Mouse (Mus musculus): ENCODE data around the gene Spats2l. TPM values are rescaled to one million over a fixed set of nuclear protein-coding genes. Genes with fewer than 3 reads are reported as not detected.

The Spats2l gene
- polyA plus RNA-seq, 1 experiment from 2014 or later, result 70.1 TPM

GRCm38 (mm10) chr1:57807882-57808281, 33.9 kb downstream of the Spats2l start:
- no peak overlapping the region for H3K9ac ChIP-seq (replicated peaks; ENCODE audit: low read depth, low read length)

GRCm38 (mm10) chr1:57810221-57810620, 36.3 kb downstream of the Spats2l start:
- Histone ChIP-seq H3K4me3 (ENCODE audit: low read depth, low read length) (no peak overlapping the region), H3K27me3 (ENCODE audit: control insufficient read depth, insufficient read depth, low read length) (no peaks in the 10 kb centered on the region), H3K27ac (ENCODE audit: low read depth, low read length) (no peak overlapping the region), H3K9me3 (ENCODE audit: control insufficient read depth, low read length) (no peaks in the 10 kb centered on the region), H3K4me2 (ENCODE audit: low read depth, low read length) (no peak overlapping the region), H3K36me3 (ENCODE audit: control insufficient read depth, insufficient read depth, low read length) (no peaks in the 10 kb centered on the region), H3K4me1 (ENCODE audit: control insufficient read depth, insufficient read depth, low read length) (peaks cover 3% of the 10 kb centered on the region; the same call in 1 of the 2 replicates), H3K9ac (replicated peaks; ENCODE audit: low read depth, low read length) (no peak overlapping the region)
- no peak for ATAC-seq (ENCODE audit: low read depth)
- WGBS, result 77% methylated on average over 4 of the region's 4 CpGs

More at GRCm38 (mm10) chr1:57807882-57808281, 33.9 kb downstream of the Spats2l start:
- H3K4me2 ChIP-seq (ENCODE audit: low read depth, low read length), result no peak overlapping the region
- H3K27ac ChIP-seq (ENCODE audit: low read depth, low read length), result no peak overlapping the region
- H3K9me3 ChIP-seq (ENCODE audit: control insufficient read depth, low read length), result no peaks in the 10 kb centered on the region
- no peak overlapping the region for H3K4me3 ChIP-seq (ENCODE audit: low read depth, low read length)
- ATAC-seq (ENCODE audit: low read depth), result no peak; the same call in 1 of the 2 replicates
- H3K4me1 ChIP-seq (ENCODE audit: control insufficient read depth, insufficient read depth, low read length), result peaks cover 3% of the 10 kb centered on the region; the same call in 1 of the 2 replicates
- no peaks in the 10 kb centered on the region for H3K27me3 ChIP-seq (ENCODE audit: control insufficient read depth, insufficient read depth, low read length)
- H3K36me3 ChIP-seq (ENCODE audit: control insufficient read depth, insufficient read depth, low read length), result no peaks in the 10 kb centered on the region
- WGBS, result 49% methylated on average over 7 of the region's 7 CpGs

GRCm38 (mm10) chr1:57817103-57817502, 43.1 kb downstream of the Spats2l start:
- H3K4me1 ChIP-seq (ENCODE audit: control insufficient read depth, insufficient read depth, low read length), result no peaks in the 10 kb centered on the region
- ATAC-seq (ENCODE audit: low read depth), result no peak
- no peaks in the 10 kb centered on the region for H3K27me3 ChIP-seq (ENCODE audit: control insufficient read depth, insufficient read depth, low read length)
- H3K9me3 ChIP-seq (ENCODE audit: control insufficient read depth, low read length), result no peaks in the 10 kb centered on the region
- H3K36me3 ChIP-seq (ENCODE audit: control insufficient read depth, insufficient read depth, low read length), result no peaks in the 10 kb centered on the region
- H3K4me3 ChIP-seq (ENCODE audit: low read depth, low read length), result no peak overlapping the region
- no peak overlapping the region for H3K4me2 ChIP-seq (ENCODE audit: low read depth, low read length)
- no peak overlapping the region for H3K27ac ChIP-seq (ENCODE audit: low read depth, low read length)
- 72% methylated on average over 2 of the region's 2 CpGs for WGBS
- H3K9ac ChIP-seq (replicated peaks; ENCODE audit: low read depth, low read length), result no peak overlapping the region

GRCm38 (mm10) chr1:57820428-57820997, 46.6 kb downstream of the Spats2l start:
- Histone ChIP-seq H3K27ac (ENCODE audit: low read depth, low read length) (no peak overlapping the region), H3K4me1 (ENCODE audit: control insufficient read depth, insufficient read depth, low read length) (no peaks in the 10 kb centered on the region), H3K9ac (replicated peaks; ENCODE audit: low read depth, low read length) (no peak overlapping the region), H3K4me3 (ENCODE audit: low read depth, low read length) (no peak overlapping the region), H3K27me3 (ENCODE audit: control insufficient read depth, insufficient read depth, low read length) (no peaks in the 10 kb centered on the region), H3K36me3 (ENCODE audit: control insufficient read depth, insufficient read depth, low read length) (no peaks in the 10 kb centered on the region), H3K4me2 (ENCODE audit: low read depth, low read length) (no peak overlapping the region), H3K9me3 (ENCODE audit: control insufficient read depth, low read length) (no peaks in the 10 kb centered on the region)
- no peak for ATAC-seq (ENCODE audit: low read depth)
- WGBS, result 85% methylated on average over 6 of the region's 6 CpGs

GRCm38 (mm10) chr1:57824966-57825759, 51.2 kb downstream of the Spats2l start:
- no peak for ATAC-seq (ENCODE audit: low read depth)
- WGBS, result 57% methylated on average over 17 of the region's 17 CpGs

GRCm38 (mm10) chr1:57826245-57826644, 52.3 kb downstream of the Spats2l start:
- no peak overlapping the region for H3K4me2 ChIP-seq (ENCODE audit: low read depth, low read length)
- 83% methylated on average over 9 of the region's 9 CpGs for WGBS

More at GRCm38 (mm10) chr1:57824966-57825759, 51.2 kb downstream of the Spats2l start:
- Histone ChIP-seq H3K9me3 (ENCODE audit: control insufficient read depth, low read length) (no peaks in the 10 kb centered on the region), H3K9ac (replicated peaks; ENCODE audit: low read depth, low read length) (no peak overlapping the region), H3K36me3 (ENCODE audit: control insufficient read depth, insufficient read depth, low read length) (no peaks in the 10 kb centered on the region), H3K4me1 (ENCODE audit: control insufficient read depth, insufficient read depth, low read length) (no peaks in the 10 kb centered on the region), H3K4me3 (ENCODE audit: low read depth, low read length) (no peak overlapping the region), H3K27me3 (ENCODE audit: control insufficient read depth, insufficient read depth, low read length) (no peaks in the 10 kb centered on the region), H3K4me2 (ENCODE audit: low read depth, low read length) (no peak overlapping the region), H3K27ac (ENCODE audit: low read depth, low read length) (no peak overlapping the region)

GRCm38 (mm10) chr1:57833145-57833544, 59.2 kb downstream of the Spats2l start:
- Histone ChIP-seq H3K4me2 (ENCODE audit: low read depth, low read length) (no peak overlapping the region), H3K4me3 (ENCODE audit: low read depth, low read length) (no peak overlapping the region), H3K4me1 (ENCODE audit: control insufficient read depth, insufficient read depth, low read length) (no peaks in the 10 kb centered on the region), H3K27me3 (ENCODE audit: control insufficient read depth, insufficient read depth, low read length) (no peaks in the 10 kb centered on the region), H3K36me3 (ENCODE audit: control insufficient read depth, insufficient read depth, low read length) (no peaks in the 10 kb centered on the region), H3K9me3 (ENCODE audit: control insufficient read depth, low read length) (no peaks in the 10 kb centered on the region), H3K9ac (replicated peaks; ENCODE audit: low read depth, low read length) (no peak overlapping the region), H3K27ac (ENCODE audit: low read depth, low read length) (no peak overlapping the region)
- no peak for ATAC-seq (ENCODE audit: low read depth)
- WGBS, result 87% methylated on average over 2 of the region's 2 CpGs

More at GRCm38 (mm10) chr1:57826245-57826644, 52.3 kb downstream of the Spats2l start:
- no peaks in the 10 kb centered on the region for H3K27me3 ChIP-seq (ENCODE audit: control insufficient read depth, insufficient read depth, low read length)
- no peaks in the 10 kb centered on the region for H3K36me3 ChIP-seq (ENCODE audit: control insufficient read depth, insufficient read depth, low read length)
- no peaks in the 10 kb centered on the region for H3K4me1 ChIP-seq (ENCODE audit: control insufficient read depth, insufficient read depth, low read length)
- no peak overlapping the region for H3K27ac ChIP-seq (ENCODE audit: low read depth, low read length)
- H3K9me3 ChIP-seq (ENCODE audit: control insufficient read depth, low read length), result no peaks in the 10 kb centered on the region
- H3K9ac ChIP-seq (replicated peaks; ENCODE audit: low read depth, low read length), result no peak overlapping the region
- no peak overlapping the region for H3K4me3 ChIP-seq (ENCODE audit: low read depth, low read length)
- ATAC-seq (ENCODE audit: low read depth), result no peak; the same call in 1 of the 2 replicates

GRCm38 (mm10) chr1:57835128-57835527, 61.2 kb downstream of the Spats2l start:
- H3K4me2 ChIP-seq (ENCODE audit: low read depth, low read length), result no peak overlapping the region
- WGBS, result 53% methylated on average over 7 of the region's 7 CpGs
- no peak overlapping the region for H3K9ac ChIP-seq (replicated peaks; ENCODE audit: low read depth, low read length)
- no peaks in the 10 kb centered on the region for H3K36me3 ChIP-seq (ENCODE audit: control insufficient read depth, insufficient read depth, low read length)
- no peak overlapping the region for H3K27ac ChIP-seq (ENCODE audit: low read depth, low read length)
- ATAC-seq (ENCODE audit: low read depth), result no peak
- H3K4me3 ChIP-seq (ENCODE audit: low read depth, low read length), result no peak overlapping the region
- H3K27me3 ChIP-seq (ENCODE audit: control insufficient read depth, insufficient read depth, low read length), result no peaks in the 10 kb centered on the region
- no peaks in the 10 kb centered on the region for H3K9me3 ChIP-seq (ENCODE audit: control insufficient read depth, low read length)
- no peaks in the 10 kb centered on the region for H3K4me1 ChIP-seq (ENCODE audit: control insufficient read depth, insufficient read depth, low read length)

- ATAC-seq (ENCODE audit: low read depth), result no peak
- Histone ChIP-seq H3K4me3 (ENCODE audit: low read depth, low read length) (no peak overlapping the region), H3K27me3 (ENCODE audit: control insufficient read depth, insufficient read depth, low read length) (no peaks in the 10 kb centered on the region), H3K9me3 (ENCODE audit: control insufficient read depth, low read length) (no peaks in the 10 kb centered on the region), H3K4me2 (ENCODE audit: low read depth, low read length) (no peak overlapping the region), H3K4me1 (ENCODE audit: control insufficient read depth, insufficient read depth, low read length) (no peaks in the 10 kb centered on the region), H3K27ac (ENCODE audit: low read depth, low read length) (no peak overlapping the region), H3K36me3 (ENCODE audit: control insufficient read depth, insufficient read depth, low read length) (no peaks in the 10 kb centered on the region), H3K9ac (replicated peaks; ENCODE audit: low read depth, low read length) (no peak overlapping the region)
- WGBS, result 80% methylated on average over 5 of the region's 5 CpGs
Observed at GRCm38 (mm10) chr1:57836686-57837317, 62.8 kb downstream of the Spats2l start.
